Mouse (Mus musculus) stomach, embryonic 15.5 days (tissue): ENCODE data around the gene Plekhm2. TPM values are rescaled to one million over a fixed set of nuclear protein-coding genes. Genes with fewer than 3 reads are reported as not detected.

Experiments used
- ATAC-seq: fragments of 200-750 bp; cut with Nextera tagmentation; 2 replicates; pipeline ENCODE4 v1.8.0; 2017; ENCODE audit warnings: low read depth, moderate number of reproducible peaks, moderate TSS enrichment; ENCODE audit not compliant: insufficient read depth, low FRiP score
- H3K27ac ChIP-seq: fragments of 300-500 bp; sonication (generic); 2 replicates; pipeline ENCODE4 v1.5.1; 2015; ENCODE audit warnings: mild to moderate bottlenecking, inconsistent platforms
- H3K27me3 ChIP-seq: fragments of 300-500 bp; sonication (generic); replicated peaks from 2 replicates; pipeline ENCODE4 v1.6.1; 2015; ENCODE audit warnings: inconsistent platforms
- H3K36me3 ChIP-seq: fragments of 300-500 bp; sonication (generic); 2 replicates; pipeline ENCODE4 v1.6.1; 2015; ENCODE audit warnings: inconsistent platforms
- H3K4me1 ChIP-seq: fragments of 300-500 bp; sonication (generic); 2 replicates; pipeline ENCODE4 v1.6.1; 2015; ENCODE audit warnings: inconsistent platforms
- H3K4me2 ChIP-seq: fragments of 300-500 bp; sonication (generic); 2 replicates; pipeline ENCODE4 v1.6.1; 2015; ENCODE audit warnings: mild to moderate bottlenecking, inconsistent platforms
- H3K4me3 ChIP-seq: fragments of 300-500 bp; sonication (generic); replicated peaks from 2 replicates; pipeline ENCODE4 v1.5.1; 2015; ENCODE audit warnings: inconsistent platforms
- H3K9ac ChIP-seq: fragments of 300-500 bp; sonication (generic); 2 replicates; pipeline ENCODE4 v1.6.1; 2015; ENCODE audit warnings: inconsistent platforms
- H3K9me3 ChIP-seq: fragments of 300-500 bp; sonication (generic); 2 replicates; pipeline ENCODE4 v1.6.1; 2016; ENCODE audit warnings: inconsistent platforms
- WGBS: fragments of 180-500 bp; shearing (Covaris S2); methylation state at CpG from one replicate; pipeline ENCODE4 v1.1.7; 2015; 5-methylcytosine and 5-hydroxymethylcytosine counted together
- polyA plus RNA-seq: library from polyadenylated mRNA; unstranded; fragments of >200 nt; fragmentation: Nextera tagmentation; extraction: Ambion mirVana; gene quantifications from 2 replicates; pipeline ENCODE4 v1.2.1, GENCODE M21; 2015

The Plekhm2 gene
- polyA plus RNA-seq, 1 experiment from 2014 or later = 6.9 TPM

GRCm38 (mm10) chr4:141682706-141683230 lies 18.1 kb upstream of the Plekhm2 start:
- no peak for ATAC-seq
- no peaks in the 10 kb centered on the region for H3K27me3 ChIP-seq

GRCm38 (mm10) chr4:141681767-141682166 lies 17.1 kb upstream of the Plekhm2 start:
- H3K27ac ChIP-seq = no peak overlapping the region
- H3K4me1 ChIP-seq = peaks cover 5% of the 10 kb centered on the region; the same call in 1 of the 2 replicates
- no peaks in the 10 kb centered on the region for H3K27me3 ChIP-seq
- 61% methylated on average over 7 of the region's 7 CpGs for WGBS
- H3K36me3 ChIP-seq = peaks cover 27% of the 10 kb centered on the region
- H3K9me3 ChIP-seq = no peaks in the 10 kb centered on the region
- H3K9ac ChIP-seq = no peak overlapping the region
- no peak for ATAC-seq
- no peak overlapping the region for H3K4me2 ChIP-seq
- no peak overlapping the region for H3K4me3 ChIP-seq

More at GRCm38 (mm10) chr4:141682706-141683230, 18.1 kb upstream of the Plekhm2 start:
- Histone ChIP-seq H3K4me2 (no peak overlapping the region), H3K9ac (no peak overlapping the region), H3K4me1 (peaks cover 5% of the 10 kb centered on the region; the same call in 1 of the 2 replicates), H3K36me3 (peaks cover 27% of the 10 kb centered on the region), H3K9me3 (no peaks in the 10 kb centered on the region), H3K4me3 (no peak overlapping the region), H3K27ac (no peak overlapping the region)
- 74% methylated on average over 12 of the region's 12 CpGs for WGBS

GRCm38 (mm10) chr4:141680892-141681291 lies 16.2 kb upstream of the Plekhm2 start:
- Histone ChIP-seq H3K4me3 (no peak overlapping the region), H3K9me3 (no peaks in the 10 kb centered on the region), H3K27me3 (no peaks in the 10 kb centered on the region), H3K4me1 (peaks cover 5% of the 10 kb centered on the region; the same call in 1 of the 2 replicates), H3K4me2 (no peak overlapping the region), H3K9ac (no peak overlapping the region), H3K27ac (no peak overlapping the region; the same call in 1 of the 2 replicates), H3K36me3 (peaks cover 25% of the 10 kb centered on the region)
- ATAC-seq = peak; percentile 9; the same call in 1 of the 2 replicates
- WGBS = 53% methylated on average over 12 of the region's 12 CpGs

GRCm38 (mm10) chr4:141679016-141679415 lies 14.3 kb upstream of the Plekhm2 start:
- H3K27ac ChIP-seq = no peak overlapping the region
- H3K4me2 ChIP-seq = no peak overlapping the region
- no peaks in the 10 kb centered on the region for H3K27me3 ChIP-seq
- no peaks in the 10 kb centered on the region for H3K9me3 ChIP-seq
- ATAC-seq = no peak
- peaks cover 5% of the 10 kb centered on the region; the same call in 1 of the 2 replicates for H3K4me1 ChIP-seq
- WGBS = 76% methylated on average over 2 of the region's 2 CpGs
- peaks cover 9% of the 10 kb centered on the region for H3K36me3 ChIP-seq
- no peak overlapping the region for H3K9ac ChIP-seq
- H3K4me3 ChIP-seq = no peak overlapping the region

GRCm38 (mm10) chr4:141676462-141676979 lies 11.8 kb upstream of the Plekhm2 start:
- no peak overlapping the region for H3K9ac ChIP-seq
- no peaks in the 10 kb centered on the region for H3K9me3 ChIP-seq
- no peaks in the 10 kb centered on the region for H3K27me3 ChIP-seq
- ATAC-seq = no peak
- 72% methylated on average over 5 of the region's 5 CpGs for WGBS
- no peak overlapping the region for H3K27ac ChIP-seq
- H3K4me2 ChIP-seq = no peak overlapping the region
- H3K36me3 ChIP-seq = no peaks in the 10 kb centered on the region
- no peaks in the 10 kb centered on the region for H3K4me1 ChIP-seq
- H3K4me3 ChIP-seq = no peak overlapping the region

- H3K27me3 ChIP-seq = no peaks in the 10 kb centered on the region
- no peaks in the 10 kb centered on the region for H3K36me3 ChIP-seq
- no peaks in the 10 kb centered on the region for H3K9me3 ChIP-seq
- H3K9ac ChIP-seq = no peak overlapping the region
- no peak overlapping the region for H3K4me3 ChIP-seq
- no peak overlapping the region for H3K27ac ChIP-seq
- ATAC-seq = no peak
- no peak overlapping the region for H3K4me2 ChIP-seq
- 67% methylated on average over 13 of the region's 13 CpGs for WGBS
- 0 out of 2 replicates have a peak, but pooled peaks cover 4% of the 10 kb centered on the region for H3K4me1 ChIP-seq
These were observed 7.6 kb upstream of the Plekhm2 start for GRCm38 (mm10) chr4:141672325-141672724.

- 0 out of 2 replicates have a peak, but pooled peaks cover 4% of the 10 kb centered on the region for H3K4me1 ChIP-seq
- WGBS = 42% methylated on average over 4 of the region's 4 CpGs
- H3K9me3 ChIP-seq = no peaks in the 10 kb centered on the region
- no peaks in the 10 kb centered on the region for H3K27me3 ChIP-seq
- peak overlapping the region; percentile 23; the same call in 1 of the 2 replicates for H3K27ac ChIP-seq
- no peak overlapping the region for H3K4me2 ChIP-seq
- H3K36me3 ChIP-seq = no peaks in the 10 kb centered on the region
- ATAC-seq = no peak
- H3K4me3 ChIP-seq = no peak overlapping the region
- H3K9ac ChIP-seq = no peak overlapping the region
These were observed 6.7 kb upstream of the Plekhm2 start for GRCm38 (mm10) chr4:141671389-141671788.

GRCm38 (mm10) chr4:141669898-141670712 lies 5.4 kb upstream of the Plekhm2 start:
- H3K4me1 ChIP-seq = 0 out of 2 replicates have a peak, but pooled peaks cover 6% of the 10 kb centered on the region
- no peak overlapping the region for H3K27ac ChIP-seq
- no peaks in the 10 kb centered on the region for H3K36me3 ChIP-seq
- WGBS = 83% methylated on average over 18 of the region's 18 CpGs
- no peaks in the 10 kb centered on the region for H3K27me3 ChIP-seq
- H3K9ac ChIP-seq = no peak overlapping the region
- H3K9me3 ChIP-seq = no peaks in the 10 kb centered on the region
- H3K4me3 ChIP-seq = no peak overlapping the region
- ATAC-seq = no peak
- H3K4me2 ChIP-seq = no peak overlapping the region

GRCm38 (mm10) chr4:141664011-141664745 lies 521 bp downstream of the Plekhm2 start:
- H3K4me2 ChIP-seq = peak overlapping the region; percentile 89
- H3K27me3 ChIP-seq = no peaks in the 10 kb centered on the region
- H3K9me3 ChIP-seq = no peaks in the 10 kb centered on the region
- WGBS = 1% methylated on average over 50 of the region's 60 CpGs
- no peaks in the 10 kb centered on the region for H3K36me3 ChIP-seq
- H3K4me3 ChIP-seq = peak overlapping the region; percentile 85
- H3K27ac ChIP-seq = peak overlapping the region; percentile 59
- peak overlapping the region; percentile 92 for H3K9ac ChIP-seq
- H3K4me1 ChIP-seq = peaks cover 16% of the 10 kb centered on the region; the same call in 1 of the 2 replicates
- peak; percentile 84 for ATAC-seq

GRCm38 (mm10) chr4:141663122-141663931 lies 1.4 kb downstream of the Plekhm2 start:
- H3K27me3 ChIP-seq = no peaks in the 10 kb centered on the region
- peaks cover 16% of the 10 kb centered on the region; the same call in 1 of the 2 replicates for H3K4me1 ChIP-seq
- WGBS = 3% methylated on average over 44 of the region's 47 CpGs
- peak; percentile 16; the same call in 1 of the 2 replicates for ATAC-seq
- peak overlapping the region; percentile 92 for H3K9ac ChIP-seq
- H3K4me2 ChIP-seq = peak overlapping the region; percentile 89
- H3K9me3 ChIP-seq = no peaks in the 10 kb centered on the region
- H3K36me3 ChIP-seq = no peaks in the 10 kb centered on the region
- H3K27ac ChIP-seq = peak overlapping the region; percentile 59
- H3K4me3 ChIP-seq = peak overlapping the region; percentile 85

GRCm38 (mm10) chr4:141660884-141661283 lies 3.8 kb downstream of the Plekhm2 start:
- Histone ChIP-seq H3K27me3 (no peaks in the 10 kb centered on the region), H3K36me3 (peaks cover 3% of the 10 kb centered on the region; the same call in 1 of the 2 replicates), H3K9me3 (no peaks in the 10 kb centered on the region), H3K4me2 (no peak overlapping the region), H3K4me3 (no peak overlapping the region), H3K4me1 (peaks cover 16% of the 10 kb centered on the region; the same call in 1 of the 2 replicates), H3K27ac (no peak overlapping the region), H3K9ac (no peak overlapping the region)
- no peak for ATAC-seq
- WGBS = 94% methylated on average over 11 of the region's 11 CpGs
